Mouse (Mus musculus): Measurements from ENCODE around the gene Cldn6. TPM values are rescaled to one million over a fixed set of nuclear protein-coding genes. Genes with fewer than 3 reads are reported as not detected.
A peak's percentile ranks its signal among the peaks of the same experiment; 100 is the strongest.

The Cldn6 gene
- total RNA-seq, 2 experiments from 2014 or later = not detected

- intact Hi-C loops (cut with DNase I) = loop anchor here (2.0 kb wide), 1 partner anchor 31 kb away; no protein-coding TSS in a partner anchor
- DNase-seq (ENCODE audit: low spot score in 2 of 2) = peak; percentile 96 to 99
Measured at GRCm38 (mm10) chr17:23673424-23674073, 5.5 kb upstream of the Cldn6 start, which contains the start of the genes Hcfc1r1 and Thoc6. Gene Hcfc1r1, plus strand, starts transcription at chr17:23673596. Gene Thoc6, minus strand, starts transcription at chr17:23673882.

GRCm38 (mm10) chr17:23674271-23674952 lies 4.6 kb upstream of the Cldn6 start:
- intact Hi-C loops (cut with DNase I) = loop anchor here (2.0 kb wide), 1 partner anchor 30 kb away; no protein-coding TSS in a partner anchor
- peak in 1 of 2 experiments; percentile 19 for DNase-seq (ENCODE audit: low spot score in 2 of 2)

GRCm38 (mm10) chr17:23675127-23675526 lies 3.9 kb upstream of the Cldn6 start:
- intact Hi-C loops (cut with DNase I) = loop anchor here (2.0 kb wide), 1 partner anchor 30 kb away; no protein-coding TSS in a partner anchor
- peak in 1 of 2 experiments; percentile 23 for DNase-seq (ENCODE audit: low spot score in 2 of 2)

GRCm38 (mm10) chr17:23675564-23676281 lies 3.3 kb upstream of the Cldn6 start:
- intact Hi-C loops (cut with DNase I) = loop anchor here (2.0 kb wide), 1 partner anchor 29 kb away; no protein-coding TSS in a partner anchor
- peak; percentile 11 to 13 for DNase-seq (ENCODE audit: low spot score in 2 of 2)

- intact Hi-C loops (cut with DNase I) = loop anchor here (1.0 kb wide), 1 partner anchor 24 kb away; no protein-coding TSS in a partner anchor
- DNase-seq (ENCODE audit: low spot score in 2 of 2) = peak; percentile 11 to 15
Measured at GRCm38 (mm10) chr17:23676473-23677031, 2.5 kb upstream of the Cldn6 start.

- peak; percentile 70 to 79 for DNase-seq (ENCODE audit: low spot score in 2 of 2)
- intact Hi-C loops (cut with DNase I) = loop anchor here (1.0 kb wide), 1 partner anchor 23 kb away; no protein-coding TSS in a partner anchor
Measured at GRCm38 (mm10) chr17:23677236-23677679, 1.8 kb upstream of the Cldn6 start, which contains the start of gene Tnfrsf12a. Gene Tnfrsf12a, minus strand, starts transcription at chr17:23677468.

- DNase-seq (ENCODE audit: low spot score in 2 of 2) = no peak
- intact Hi-C loops (cut with DNase I) = no loop called here
Measured at GRCm38 (mm10) chr17:23680336-23680735, 1.3 kb downstream of the Cldn6 start.

GRCm38 (mm10) chr17:23681086-23681485 lies 2.0 kb downstream of the Cldn6 start:
- no peak for DNase-seq (ENCODE audit: low spot score in 2 of 2)
- intact Hi-C loops (cut with DNase I) = no loop called here

GRCm38 (mm10) chr17:23682092-23682491 lies 3.0 kb downstream of the Cldn6 start:
- DNase-seq (ENCODE audit: low spot score in 2 of 2) = no peak
- intact Hi-C loops (cut with DNase I) = no loop called here

- intact Hi-C loops (cut with DNase I) = no loop called here
- no peak for DNase-seq (ENCODE audit: low spot score in 2 of 2)
Measured at GRCm38 (mm10) chr17:23682530-23682929, 3.5 kb downstream of the Cldn6 start.

GRCm38 (mm10) chr17:23683226-23683625 lies 4.2 kb downstream of the Cldn6 start:
- intact Hi-C loops (cut with DNase I) = no loop called here
- no peak for DNase-seq (ENCODE audit: low spot score in 2 of 2)

GRCm38 (mm10) chr17:23683856-23684672 lies 5.0 kb downstream of the Cldn6 start, which contains the start of gene Cldn9:
Gene Cldn9, minus strand, starts transcription at chr17:23684026.
- DNase-seq (ENCODE audit: low spot score in 2 of 2) = no peak
- intact Hi-C loops (cut with DNase I) = no loop called here

- DNase-seq (ENCODE audit: low spot score in 2 of 2) = no peak
- intact Hi-C loops (cut with DNase I) = no loop called here
Measured at GRCm38 (mm10) chr17:23694491-23694890, 15.4 kb downstream of the Cldn6 start.

- DNase-seq (ENCODE audit: low spot score in 2 of 2) = no peak
- intact Hi-C loops (cut with DNase I) = no loop called here
Measured at GRCm38 (mm10) chr17:23695801-23696200, 16.8 kb downstream of the Cldn6 start.

- intact Hi-C loops (cut with DNase I) = loop anchor here (1.0 to 5.0 kb wide), 3 partner anchors 22 to 127 kb away; partner anchors contain the start of genes Bicdl2 and Tnfrsf12a
- peak in 1 of 2 experiments; percentile 29 for DNase-seq (ENCODE audit: low spot score in 2 of 2)
Measured at GRCm38 (mm10) chr17:23699131-23700077, 20.4 kb downstream of the Cldn6 start.

GRCm38 (mm10) chr17:23700079-23700478 lies 21.0 kb downstream of the Cldn6 start:
- intact Hi-C loops (cut with DNase I) = loop anchor here (1.0 to 5.0 kb wide), 3 partner anchors 23 to 128 kb away; partner anchors contain the start of genes Bicdl2 and Tnfrsf12a
- peak; percentile 90 to 95 for DNase-seq (ENCODE audit: low spot score in 2 of 2)

- intact Hi-C loops (cut with DNase I) = loop anchor here (5.0 kb wide), 2 partner anchors 41 to 131 kb away; partner anchors contain the start of gene Bicdl2
- peak in 1 of 2 experiments; percentile 81 for DNase-seq (ENCODE audit: low spot score in 2 of 2)
Measured at GRCm38 (mm10) chr17:23703301-23703700, 24.3 kb downstream of the Cldn6 start.

All from left cerebral cortex, postnatal 25 days (tissue).